Mouse (Mus musculus) fat pad, adult 2 months (tissue): ENCODE data around the gene Tnpo3.
"Not testable (repeated sequence)": the region's sequence is repeated elsewhere in the genome, so short reads cannot be mapped to it uniquely, and the experiment has no call there.

Experiments
- DNase-seq: peaks from one replicate; pipeline ENCODE4 v3.0.0-alpha.2; 2011; ENCODE audit warnings: low read depth, low spot score; ENCODE audit errors: extremely low read depth

The Tnpo3 gene

DNA sequence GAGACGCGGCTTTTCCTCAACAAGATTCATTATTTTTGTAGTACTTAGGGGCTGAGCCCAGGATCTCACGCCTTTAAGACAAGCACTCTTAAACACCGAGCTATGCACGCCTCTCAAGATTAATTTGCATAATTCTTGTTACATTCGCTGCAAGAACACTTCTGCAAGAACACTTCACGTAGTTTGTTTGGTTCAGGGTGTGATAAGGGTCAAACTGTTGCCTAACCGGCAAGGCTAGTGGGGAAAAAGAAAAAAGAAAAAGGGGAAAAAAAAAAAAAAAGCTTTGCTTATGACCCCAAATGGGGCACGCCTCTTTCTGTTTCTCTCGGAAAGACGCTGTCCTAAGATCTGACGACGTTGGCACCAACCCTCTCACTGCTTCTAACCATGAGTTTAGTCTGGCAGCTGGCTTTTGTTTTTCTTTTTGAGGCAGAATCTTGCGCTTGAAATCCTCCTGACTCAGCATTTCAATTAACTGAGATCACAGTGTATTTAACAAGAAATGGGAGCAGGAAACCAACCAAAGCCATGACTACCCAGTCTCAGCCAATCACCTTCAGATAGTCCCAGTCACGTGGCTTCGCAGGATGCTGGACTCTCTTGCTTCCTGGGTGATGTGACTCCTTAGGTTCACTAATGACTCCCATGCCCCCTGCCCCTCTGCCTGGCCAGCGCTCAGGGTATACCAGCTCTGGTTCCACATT lies 11.3 kb upstream of the Tnpo3 start:
- DNase-seq = no peak

DNA sequence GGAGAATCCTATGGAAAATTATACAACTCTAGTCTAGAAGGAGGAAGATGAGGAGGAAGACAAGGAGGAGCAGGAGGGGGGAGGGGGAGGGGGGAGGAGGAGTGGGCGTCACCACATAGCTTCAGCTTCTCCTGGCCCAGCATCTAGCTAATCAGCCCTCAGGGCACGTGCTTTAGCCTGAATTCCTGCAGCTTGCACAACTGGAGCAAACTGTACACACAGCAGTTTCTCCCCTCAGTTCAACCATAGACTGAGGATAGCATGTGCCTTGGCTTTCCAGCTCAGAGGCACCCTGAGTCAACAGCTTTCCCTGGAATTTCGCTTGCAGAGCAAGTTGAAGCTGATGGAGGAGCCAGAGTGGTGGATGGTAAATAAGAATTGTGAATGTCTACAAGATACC lies 10.5 kb upstream of the Tnpo3 start:
- no peak for DNase-seq

DNA sequence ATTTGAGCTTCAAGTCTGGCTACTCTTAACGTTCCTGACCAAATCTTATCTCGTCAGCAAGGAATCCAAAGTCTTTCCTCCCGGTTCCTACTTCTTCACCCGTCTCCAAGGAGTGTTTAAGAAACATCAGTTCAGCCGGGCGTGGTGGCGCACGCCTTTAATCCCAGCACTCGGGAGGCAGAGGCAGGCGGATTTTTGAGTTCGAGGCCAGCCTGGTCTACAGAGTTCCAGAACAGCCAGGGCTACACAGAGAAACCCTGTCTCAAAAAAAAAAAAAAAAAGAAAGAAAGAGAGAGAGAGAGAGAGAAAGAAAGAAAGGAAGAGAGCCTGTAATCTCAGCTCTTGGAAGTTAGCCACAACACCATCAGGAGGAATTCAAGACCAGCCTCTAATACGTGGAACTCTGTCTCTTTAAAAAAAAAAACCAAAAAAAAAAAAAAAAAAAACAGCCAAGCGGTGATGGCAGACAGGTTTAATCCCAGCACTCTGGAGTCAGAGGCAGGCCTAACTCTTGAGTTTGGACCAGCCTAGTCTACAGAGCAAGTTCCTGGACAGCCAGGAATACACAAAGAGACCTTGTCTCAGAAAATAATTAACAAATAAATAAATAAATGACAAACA lies 443 bp upstream of the Tnpo3 start:
- DNase-seq = not testable (repeated sequence)

GRCm38 (mm10) chr6:29600188-29600587 lies 9.5 kb downstream of the Tnpo3 start:
- no peak for DNase-seq

DNA sequence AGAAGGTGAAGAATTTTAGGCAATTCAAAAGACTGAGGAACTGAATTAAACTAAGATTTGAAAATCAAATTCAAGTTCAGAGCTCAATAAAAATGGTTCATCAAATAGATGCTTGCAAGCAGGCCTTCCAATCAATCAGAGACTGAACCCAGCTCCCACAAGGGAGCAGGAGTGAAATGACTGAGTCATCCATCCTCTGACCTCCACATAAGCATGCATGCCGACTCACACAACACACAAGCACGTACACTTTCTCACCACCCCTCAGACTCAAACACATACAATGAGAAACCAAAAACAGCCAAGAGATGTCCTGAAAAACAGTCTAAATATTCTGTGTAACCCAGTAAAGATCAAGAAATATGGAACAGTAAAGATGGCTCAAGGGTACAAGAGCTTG lies 14.0 kb downstream of the Tnpo3 start:
- no peak for DNase-seq

DNA sequence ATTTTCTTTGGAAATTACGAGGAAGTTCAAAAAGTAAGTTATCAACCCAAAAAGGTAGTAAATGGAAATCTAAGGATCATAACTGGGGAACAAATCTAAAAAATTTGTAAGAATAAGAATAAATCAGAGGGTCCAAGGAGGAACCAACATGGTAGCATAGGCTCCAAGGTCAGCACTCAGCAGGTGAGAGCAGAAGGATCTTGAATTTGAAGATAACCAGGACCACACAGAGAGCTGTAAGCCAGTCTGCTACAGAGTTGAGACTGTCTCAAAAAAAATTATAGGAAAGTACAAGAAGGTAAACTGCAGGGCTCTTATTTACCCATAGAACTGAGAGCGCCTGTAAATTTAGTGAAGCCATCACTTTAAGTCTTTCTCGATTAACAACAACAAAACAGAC lies 28.5 kb downstream of the Tnpo3 start:
- DNase-seq = no peak

- DNase-seq = no peak
Observed at GRCm38 (mm10) chr6:29580770-29581169, 28.9 kb downstream of the Tnpo3 start.

- not testable (repeated sequence) for DNase-seq
Observed at GRCm38 (mm10) chr6:29576388-29576787, 33.3 kb downstream of the Tnpo3 start.

GRCm38 (mm10) chr6:29557112-29557511 lies 52.6 kb downstream of the Tnpo3 start:
- no peak for DNase-seq

GRCm38 (mm10) chr6:29552526-29552925 lies 57.2 kb downstream of the Tnpo3 start:
- peak; percentile 59 for DNase-seq

GRCm38 (mm10) chr6:29548086-29548485 lies 61.6 kb downstream of the Tnpo3 start:
- DNase-seq = peak; percentile 85

GRCm38 (mm10) chr6:29547582-29547981 lies 62.1 kb downstream of the Tnpo3 start:
- DNase-seq = peak; percentile 73

DNA sequence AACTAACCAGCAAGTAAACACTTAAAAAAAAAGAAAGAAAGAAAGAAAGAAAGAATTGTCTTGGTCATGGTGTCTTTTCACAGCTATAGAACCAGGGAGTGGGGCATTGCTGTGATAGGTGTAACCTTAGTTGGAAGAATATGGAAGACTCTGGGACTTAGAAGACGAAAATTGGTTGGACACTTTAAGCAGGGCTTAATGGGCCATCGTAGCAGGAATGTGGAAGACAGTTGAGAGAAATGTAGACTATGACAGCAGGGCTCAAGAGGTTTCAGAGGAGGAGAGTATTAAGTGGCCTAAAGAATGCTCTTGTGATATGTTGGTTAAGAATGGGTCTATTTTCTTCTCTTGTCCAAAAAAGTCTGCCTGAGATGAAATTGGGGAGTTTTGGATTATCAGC lies 64.1 kb downstream of the Tnpo3 start:
- no peak for DNase-seq

GRCm38 (mm10) chr6:29540956-29541355 lies 68.7 kb downstream of the Tnpo3 start:
- DNase-seq = no peak

- no peak for DNase-seq
Observed at GRCm38 (mm10) chr6:29540223-29540622, 69.5 kb downstream of the Tnpo3 start.

- no peak for DNase-seq
Observed at GRCm38 (mm10) chr6:29539502-29539901, 70.2 kb downstream of the Tnpo3 start.

DNA sequence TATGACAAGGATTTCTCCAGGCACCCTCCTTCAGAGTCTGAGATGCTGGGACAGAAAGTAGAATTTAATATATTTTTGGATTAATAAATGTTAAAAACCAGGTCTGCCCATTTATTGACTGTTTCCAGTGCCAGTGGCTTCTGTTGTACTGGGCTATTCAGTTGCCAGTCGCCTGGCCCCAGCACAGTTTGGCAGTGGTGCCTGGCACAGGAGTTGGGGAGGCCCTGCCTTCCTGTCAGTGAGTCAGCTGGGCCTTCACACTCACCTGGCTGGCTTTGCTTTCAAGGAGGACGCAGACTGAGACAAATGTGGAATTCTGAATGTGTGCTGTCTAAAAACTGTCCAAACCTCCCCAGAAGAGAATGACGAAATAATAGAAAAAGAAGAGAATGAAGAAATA lies 72.5 kb downstream of the Tnpo3 start:
- DNase-seq = no peak

DNA sequence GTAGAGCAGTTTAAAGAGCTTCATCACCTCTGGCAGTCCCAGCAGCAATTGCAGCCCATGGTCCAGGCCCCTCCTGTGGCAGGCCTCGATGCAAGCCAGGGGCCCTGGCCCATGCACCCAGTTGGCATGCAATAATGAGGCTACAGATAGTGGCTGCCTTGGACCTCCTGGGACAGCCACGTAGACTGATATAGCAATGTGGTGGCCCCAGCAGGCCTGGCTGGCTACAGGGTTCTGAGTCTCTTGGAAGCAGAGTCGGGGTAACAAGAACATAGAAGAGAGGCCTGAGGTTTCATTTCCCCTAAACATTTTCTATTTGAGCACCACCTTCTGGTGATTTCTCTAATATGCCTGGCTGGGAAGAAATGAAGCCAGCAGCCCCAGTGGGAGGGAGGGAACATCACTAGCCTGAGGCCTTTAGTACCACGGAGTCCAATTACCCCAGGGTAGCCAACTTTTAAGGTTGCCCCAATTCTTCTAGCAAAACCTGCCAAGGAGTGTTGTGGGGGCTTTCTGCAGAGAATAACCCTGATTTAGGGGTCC lies 73.0 kb downstream of the Tnpo3 start:
- no peak for DNase-seq

DNA sequence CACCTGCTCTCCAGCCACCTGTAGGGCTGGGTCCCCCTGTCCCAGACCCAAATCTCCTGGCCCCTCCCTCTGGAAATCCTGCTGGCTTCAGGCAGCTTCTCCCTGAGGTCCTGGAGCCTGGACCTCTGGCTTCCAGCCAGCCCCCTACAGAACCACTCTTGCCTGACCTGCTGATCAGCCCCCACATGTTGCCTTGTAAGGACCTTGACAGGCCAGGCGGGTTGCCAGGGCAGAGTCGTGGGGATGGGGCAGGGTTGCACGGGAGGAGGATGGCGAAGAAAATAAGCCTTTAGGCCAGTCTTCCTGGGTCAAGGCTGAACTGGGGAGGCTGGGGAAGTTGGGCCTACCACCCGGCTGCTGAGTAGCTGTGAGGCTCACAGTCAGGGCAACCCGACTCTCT lies 74.4 kb downstream of the Tnpo3 start:
- DNase-seq = no peak

- no peak for DNase-seq
Observed at GRCm38 (mm10) chr6:29530050-29530449, 79.6 kb downstream of the Tnpo3 start.

- no peak for DNase-seq
Observed at GRCm38 (mm10) chr6:29529444-29529820, 80.3 kb downstream of the Tnpo3 start.

GRCm38 (mm10) chr6:29528561-29529443 lies 80.9 kb downstream of the Tnpo3 start:
- no peak for DNase-seq
